Mouse (Mus musculus): ENCODE measurements around the gene Psma6.

DNA sequence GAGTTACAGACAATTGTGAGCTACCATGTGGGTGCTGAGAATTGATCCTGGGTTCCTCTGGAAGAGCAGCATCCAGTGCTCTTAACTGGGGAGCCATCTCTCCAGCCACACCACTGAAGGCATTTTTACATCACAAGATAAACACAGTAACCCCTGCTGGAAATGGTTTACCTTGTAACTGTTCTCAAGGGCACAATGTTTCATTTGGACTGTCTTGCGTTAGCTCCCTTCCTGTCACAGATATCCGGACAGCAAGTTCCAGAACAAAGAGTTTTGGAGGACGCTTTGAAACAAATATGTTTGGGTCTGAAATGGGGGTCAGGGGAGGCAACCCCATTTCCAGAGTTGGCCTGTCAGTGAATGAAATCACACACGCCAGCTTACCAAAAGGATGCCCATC is 61.6 kb downstream of the Psma6 start:
- no peak for TF ChIP-seq POLR2A (IDR thresholded peaks at IDR 0.05; ENCODE audit: low read depth, low read length)
- no peak for TF ChIP-seq CTCF (IDR thresholded peaks at IDR 0.05; ENCODE audit: extremely low read depth, insufficient read length, insufficient replicate concordance, low read depth, low read length)

Data from small intestine, adult 2 months (tissue).